Mouse (Mus musculus): ENCODE measurements around the gene Abi3.

Gene Abi3

DNA sequence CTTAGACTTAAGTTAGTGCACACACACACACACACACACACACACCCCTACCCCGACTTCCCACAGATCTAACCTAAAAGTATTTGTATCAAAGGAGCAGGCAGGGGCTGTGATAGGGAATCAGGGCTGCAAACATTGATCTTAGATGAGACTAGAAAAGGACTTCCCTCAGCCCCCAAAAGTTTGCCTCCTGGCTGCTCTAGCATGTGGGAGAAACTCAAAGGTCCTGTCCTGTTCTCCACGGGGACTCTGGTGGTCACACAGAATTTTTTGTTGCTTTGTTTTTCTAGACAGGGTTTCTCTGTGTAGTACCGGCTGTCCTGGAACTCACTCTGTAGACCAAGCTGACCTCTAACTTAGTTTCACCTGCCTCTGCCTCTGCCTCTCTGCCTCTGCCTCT lies 16.7 kb downstream of the Abi3 start:
- no peak for DNase-seq (ENCODE audit: low spot score)

DNA sequence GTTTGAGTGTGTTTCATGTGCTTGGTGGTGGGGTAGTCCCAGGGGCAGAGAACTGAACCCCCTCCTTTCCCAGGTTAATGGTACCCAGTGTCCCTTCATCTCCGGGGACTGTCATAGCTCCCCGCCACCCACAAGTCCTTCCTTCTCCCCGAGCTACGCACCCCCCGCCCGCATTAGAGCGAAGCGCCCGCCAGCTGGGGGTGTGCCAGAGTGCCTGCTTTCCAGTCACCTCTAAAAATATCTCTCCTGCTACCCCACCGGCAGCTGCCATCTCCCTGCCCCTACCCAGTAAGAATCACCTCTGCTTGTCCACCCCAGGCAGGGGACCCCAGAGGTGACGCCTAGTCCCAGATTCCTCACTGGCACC lies 17.4 kb downstream of the Abi3 start:
- DNase-seq (ENCODE audit: low spot score), result no peak

DNA sequence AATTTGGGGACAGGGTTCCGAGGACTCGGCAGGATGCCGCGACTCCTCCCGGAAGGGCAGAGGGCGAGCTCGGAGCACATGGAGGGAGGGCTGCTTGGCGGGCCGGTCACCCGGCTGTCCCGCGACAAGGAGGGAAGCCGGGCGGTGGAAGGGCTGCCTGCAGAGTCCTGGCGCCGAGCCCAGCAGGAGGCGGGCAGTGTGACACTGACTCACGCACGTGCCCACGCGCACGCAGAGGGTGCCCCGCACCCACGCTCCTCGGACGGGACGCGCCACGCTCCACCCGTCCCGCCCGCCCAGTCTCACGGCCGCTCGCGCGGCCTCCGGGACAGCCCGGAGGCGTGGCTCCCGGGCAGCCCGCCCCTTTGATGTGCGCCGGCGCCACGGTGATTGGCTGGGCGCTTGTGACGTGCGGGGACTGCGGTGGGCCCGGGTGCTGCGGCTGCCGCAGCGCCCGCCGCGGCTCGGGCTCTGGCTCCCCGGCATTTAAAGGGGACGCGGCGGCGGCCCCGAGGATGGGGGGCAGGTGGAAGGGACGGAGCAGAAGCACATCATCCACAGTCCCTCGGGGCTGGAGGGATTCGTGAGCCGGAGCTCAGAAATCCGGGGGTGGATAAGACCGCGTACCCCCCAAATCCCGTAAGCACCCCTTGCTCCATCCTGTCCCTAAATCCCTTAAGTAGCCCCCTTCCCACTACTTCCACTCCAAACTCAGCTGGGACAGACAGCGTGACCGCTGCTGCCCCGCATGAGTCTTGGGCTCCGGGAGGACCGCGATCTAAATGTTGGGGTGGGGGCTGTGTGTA lies 18.0 kb downstream of the Abi3 start, which contains the start of gene Phospho1:
Phospho1 (plus strand) TSS at position 429 of the 806 bp plus-strand sequence.
- peak; percentile 91 for DNase-seq (ENCODE audit: low spot score)

DNA sequence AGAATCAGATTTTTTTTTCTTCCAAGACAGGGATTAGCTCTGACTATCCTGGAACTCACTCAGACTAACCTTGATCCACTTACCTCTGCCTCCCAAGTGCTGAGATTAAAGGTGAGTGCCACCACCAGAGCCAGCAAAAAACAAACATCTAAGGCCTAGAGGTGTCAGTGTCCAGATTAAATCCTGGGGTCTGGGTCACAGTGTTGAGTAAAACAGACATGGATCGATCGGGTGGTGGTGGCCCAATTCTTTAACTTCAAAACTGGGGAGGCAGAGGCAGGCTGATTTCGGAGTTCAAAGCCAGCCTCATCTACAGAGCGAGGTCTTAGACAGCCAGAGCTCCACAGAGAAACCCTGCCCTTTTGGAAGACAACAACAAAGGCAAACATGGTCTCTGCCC lies 19.8 kb downstream of the Abi3 start:
- DNase-seq (ENCODE audit: low spot score), result no peak

DNA sequence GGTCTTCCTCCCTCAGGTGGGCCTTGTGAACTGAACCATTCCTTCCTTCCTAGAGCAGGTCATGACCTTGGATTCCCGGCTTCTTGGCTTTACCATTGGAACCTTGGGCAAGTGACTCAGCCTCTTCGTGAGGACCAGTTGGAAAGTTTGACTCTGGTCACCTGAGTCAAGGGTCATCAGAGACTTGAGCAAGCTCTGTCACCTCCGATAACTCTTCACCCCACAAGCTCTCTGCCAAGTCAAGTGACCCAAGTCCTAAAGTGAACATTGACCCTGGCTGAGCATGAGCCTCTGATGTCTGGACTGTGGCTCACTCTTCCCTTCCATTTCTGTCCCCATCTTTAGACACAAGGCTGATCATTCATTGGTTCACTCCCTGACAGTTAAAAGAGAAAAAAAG lies 20.8 kb downstream of the Abi3 start:
- no peak for DNase-seq (ENCODE audit: low spot score)

DNA sequence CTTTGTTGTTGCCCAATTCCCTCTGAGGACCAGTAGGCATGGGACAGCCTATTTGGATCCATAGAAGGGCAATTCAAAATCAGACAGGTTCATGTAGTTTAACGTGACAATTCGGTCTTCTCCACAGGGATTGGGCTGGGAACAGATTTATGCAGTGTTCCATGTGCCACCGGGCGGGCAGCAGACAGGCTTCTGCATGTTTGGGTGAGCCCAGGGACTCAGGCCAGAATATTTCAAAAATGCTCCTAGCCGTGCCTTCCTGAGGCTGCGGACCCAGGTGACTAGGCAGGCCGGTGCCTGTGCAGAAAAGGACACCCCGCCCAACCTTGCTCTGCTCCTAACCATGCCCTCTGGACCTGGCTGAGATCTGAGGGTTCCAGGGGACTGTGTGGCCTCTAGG lies 23.1 kb downstream of the Abi3 start:
- DNase-seq (ENCODE audit: low spot score), result no peak

DNA sequence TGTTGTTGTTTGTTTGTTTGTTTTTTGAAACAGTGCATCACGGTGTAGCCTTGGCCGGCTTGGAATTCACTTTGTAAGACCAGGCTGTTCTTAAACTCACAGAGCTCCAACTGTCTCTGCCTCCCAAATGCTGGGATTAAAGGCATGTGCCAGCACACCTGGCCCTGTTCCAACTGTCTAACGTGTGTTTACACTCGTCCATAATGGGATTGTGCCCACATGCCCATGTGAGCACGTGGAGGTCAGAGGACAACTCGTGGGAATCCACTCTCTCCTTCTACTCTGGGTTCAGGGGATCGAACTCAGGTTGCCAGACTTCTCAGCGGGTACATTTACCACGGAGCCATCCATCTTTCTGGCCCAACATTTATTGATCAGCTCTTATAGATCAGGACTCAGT lies 26.9 kb downstream of the Abi3 start:
- DNase-seq (ENCODE audit: low spot score), result no peak

DNA sequence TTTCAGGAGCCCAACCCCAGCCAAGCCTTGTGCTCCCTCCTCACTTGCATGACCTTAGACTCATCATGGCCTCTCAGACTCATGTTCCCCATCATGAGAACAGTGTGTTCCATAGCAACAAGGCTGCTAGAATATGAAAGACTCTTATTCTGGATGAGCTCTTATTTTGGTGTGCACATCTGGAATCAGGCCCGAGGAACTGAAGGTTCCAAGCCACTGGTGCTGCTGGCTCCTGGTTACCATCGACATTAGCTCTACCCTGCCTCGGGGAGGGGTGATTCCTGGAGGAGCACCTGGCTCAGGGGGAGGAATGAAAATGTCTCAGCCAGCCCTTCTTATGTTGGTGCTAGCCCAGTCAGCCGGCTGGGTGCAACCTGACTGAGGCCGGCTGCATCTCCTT lies 27.4 kb downstream of the Abi3 start:
- no peak for DNase-seq (ENCODE audit: low spot score)

DNA sequence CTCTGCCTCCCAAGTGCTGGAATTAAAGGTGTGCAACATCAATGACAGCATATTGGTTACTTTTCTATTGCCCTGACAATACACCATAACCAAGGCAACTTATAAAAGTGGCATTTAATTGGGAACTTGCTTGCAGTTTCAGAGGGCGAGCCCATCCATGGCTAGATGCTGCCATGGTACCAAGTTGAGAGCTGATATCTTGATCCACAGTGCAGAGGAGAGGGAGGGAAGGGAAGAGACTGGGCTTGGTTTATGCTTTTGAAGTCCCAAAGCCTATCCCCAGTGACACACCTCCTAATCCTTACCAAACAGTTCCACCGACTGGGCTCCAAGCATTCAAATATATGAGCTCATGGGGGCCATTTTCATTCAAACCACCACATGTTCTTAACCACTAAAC lies 28.2 kb downstream of the Abi3 start:
- DNase-seq (ENCODE audit: low spot score), result no peak

DNA sequence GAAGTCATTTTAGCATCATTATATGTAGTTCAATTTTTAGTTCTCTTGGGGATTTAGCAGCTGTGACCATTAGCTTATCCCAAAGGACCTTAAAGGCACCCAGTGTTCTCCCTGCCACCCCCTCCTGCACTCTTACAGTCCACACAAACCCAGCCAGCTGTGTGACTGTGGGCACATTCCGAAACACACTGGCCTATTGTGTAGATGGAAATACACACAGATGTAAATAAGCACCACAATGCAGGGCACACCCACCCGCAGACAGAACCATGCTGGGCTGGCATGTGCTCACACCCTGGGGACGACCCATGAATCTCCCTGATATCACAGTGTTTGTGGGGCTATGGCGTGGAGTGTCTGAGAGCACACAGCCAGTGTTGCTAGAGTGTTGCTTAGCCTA lies 30.1 kb downstream of the Abi3 start:
- no peak for DNase-seq (ENCODE audit: low spot score)

DNA sequence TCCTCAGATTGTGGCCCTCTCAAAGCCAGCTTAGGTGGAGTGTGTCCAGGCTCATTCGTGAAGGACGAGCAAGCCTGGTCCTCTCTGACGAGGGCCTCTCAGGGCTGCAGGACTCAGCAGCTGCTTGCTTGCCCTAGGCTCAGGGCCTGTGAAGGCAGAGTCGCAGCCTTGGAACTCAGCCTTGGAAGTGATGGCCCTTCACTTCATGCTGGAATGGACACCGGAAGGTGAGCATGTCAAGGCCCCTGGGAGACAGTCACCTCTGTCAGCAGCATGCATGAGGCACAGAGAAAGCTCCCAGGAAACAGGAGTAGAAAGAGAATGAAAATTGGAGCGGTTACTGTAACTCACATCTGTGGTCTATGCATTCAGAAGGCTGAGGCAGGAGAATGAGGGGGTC lies 30.5 kb downstream of the Abi3 start:
- DNase-seq (ENCODE audit: low spot score), result no peak

DNA sequence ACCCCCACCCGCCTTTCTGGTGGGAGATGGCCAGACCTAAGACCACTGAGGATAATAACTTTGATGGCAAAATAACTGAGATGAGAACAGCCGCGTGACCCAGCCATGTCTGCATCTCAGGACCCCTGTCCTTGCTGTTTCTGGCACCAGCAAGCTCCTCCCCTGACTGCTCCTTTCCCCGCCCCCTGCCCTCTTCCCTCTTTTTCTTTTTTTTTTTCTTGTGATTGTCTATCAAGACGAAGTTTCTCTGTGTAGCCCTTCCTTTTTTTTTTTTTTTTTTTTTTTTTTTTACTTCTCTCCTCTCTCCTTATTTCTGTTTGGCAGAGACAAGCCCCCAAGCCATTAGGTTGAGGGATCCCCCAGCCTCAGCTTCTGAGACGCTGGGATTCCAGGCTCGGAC lies 31.4 kb downstream of the Abi3 start:
- DNase-seq (ENCODE audit: low spot score), result no peak

DNA sequence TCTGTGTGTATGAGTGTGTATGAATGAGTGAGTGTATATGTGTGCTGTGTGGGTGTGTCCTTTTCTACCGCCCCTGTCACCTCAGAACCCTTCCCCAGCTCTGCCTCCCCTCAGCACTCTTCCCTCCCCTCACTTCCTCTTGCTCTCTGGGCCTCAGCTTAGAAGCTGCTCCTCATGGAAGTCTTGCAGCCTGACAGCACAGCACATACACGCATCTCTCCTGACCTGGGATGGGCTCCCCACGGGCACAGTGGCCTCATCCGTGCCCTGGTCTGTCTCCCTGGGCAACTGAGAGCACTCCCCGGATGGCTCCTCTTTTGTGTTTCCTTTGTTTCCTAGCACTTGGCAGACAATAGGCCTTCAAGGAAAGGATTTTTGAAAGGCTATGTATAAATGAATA lies 32.7 kb downstream of the Abi3 start:
- DNase-seq (ENCODE audit: low spot score), result peak; percentile 24

DNA sequence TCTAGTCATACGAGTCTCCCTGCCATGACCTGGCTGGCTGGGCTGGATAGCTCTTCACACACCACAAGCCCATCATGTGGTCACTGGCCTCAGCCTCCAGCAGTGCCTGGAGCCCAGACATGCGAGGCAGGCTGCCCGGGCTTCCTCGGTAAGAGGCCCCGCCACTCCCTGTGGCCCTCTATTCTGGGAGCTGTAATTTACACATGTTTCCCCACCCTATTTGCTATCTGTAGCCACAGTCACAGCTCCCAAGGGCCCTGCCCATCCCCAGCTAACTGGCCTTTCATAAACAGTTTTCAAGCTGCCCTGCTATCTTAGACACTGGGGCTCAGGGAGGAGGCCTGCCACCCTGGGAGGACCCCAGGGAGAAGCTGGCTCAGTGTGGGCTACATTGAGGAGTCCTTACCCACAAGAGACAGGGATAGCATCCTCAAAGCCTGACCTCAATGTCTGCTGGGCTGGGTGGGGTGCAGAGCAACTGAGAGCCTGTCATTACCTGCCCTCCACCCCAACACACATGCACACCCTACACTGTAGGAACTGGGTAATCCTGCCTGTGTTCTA lies 33.7 kb downstream of the Abi3 start:
- DNase-seq (ENCODE audit: low spot score), result no peak

DNA sequence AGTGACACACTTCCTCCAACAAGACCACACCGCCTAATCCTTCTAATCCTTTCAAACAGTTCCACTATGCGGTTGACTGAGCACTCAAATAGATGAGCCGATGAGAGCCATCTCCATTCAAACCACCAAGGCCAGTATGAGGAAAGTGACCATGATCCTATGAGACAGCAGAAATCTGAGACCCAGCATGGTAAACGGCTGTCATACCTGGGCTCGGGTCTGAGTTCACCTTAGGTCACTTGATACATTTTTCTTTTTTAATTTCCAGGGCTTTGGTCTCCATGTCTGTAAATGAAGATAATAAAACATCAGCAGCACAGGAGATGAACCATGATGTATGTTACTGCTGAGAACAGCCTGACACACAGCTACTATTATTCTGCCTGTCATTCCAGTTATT lies 34.4 kb downstream of the Abi3 start:
- no peak for DNase-seq (ENCODE audit: low spot score)

DNA sequence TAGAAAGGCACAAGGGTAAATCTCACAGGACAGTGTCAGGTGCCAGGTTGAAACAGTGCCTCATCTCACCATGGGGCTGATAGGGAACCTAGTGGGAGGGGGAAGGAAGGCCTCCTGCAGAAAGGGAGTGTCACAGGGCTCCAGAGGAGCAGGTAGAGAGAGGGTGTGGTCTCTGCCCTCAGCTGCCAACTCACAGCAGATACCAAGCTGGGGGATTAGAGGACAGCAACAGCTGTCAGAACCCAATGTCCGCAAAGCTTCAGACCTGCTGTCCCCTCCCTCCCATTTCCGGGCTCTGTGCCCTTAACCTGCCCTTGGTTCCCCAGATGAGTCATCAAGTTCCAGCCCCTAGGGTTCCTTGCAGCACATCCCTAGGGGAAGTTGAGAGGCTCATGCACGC lies 36.7 kb downstream of the Abi3 start:
- no peak for DNase-seq (ENCODE audit: low spot score)

DNA sequence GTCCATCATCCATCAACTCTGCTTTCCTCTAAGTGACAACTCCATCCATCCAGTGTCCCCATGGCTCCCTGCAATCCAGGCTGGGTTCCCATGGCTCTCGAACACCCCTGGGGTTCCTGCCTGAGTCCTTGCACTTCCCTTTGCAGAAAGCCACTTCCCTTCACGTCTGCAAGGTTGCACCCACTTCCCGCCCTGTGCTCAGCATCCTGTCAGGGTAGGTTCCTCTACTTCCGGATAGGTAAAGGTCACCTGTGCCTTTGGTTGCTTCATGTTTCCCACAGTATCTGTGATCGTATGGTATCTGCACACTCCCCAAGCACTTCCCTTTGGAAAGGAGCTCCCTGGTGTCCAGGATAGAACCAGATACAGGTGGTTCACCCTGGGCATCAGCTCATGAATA lies 37.3 kb downstream of the Abi3 start:
- no peak for DNase-seq (ENCODE audit: low spot score)

DNA sequence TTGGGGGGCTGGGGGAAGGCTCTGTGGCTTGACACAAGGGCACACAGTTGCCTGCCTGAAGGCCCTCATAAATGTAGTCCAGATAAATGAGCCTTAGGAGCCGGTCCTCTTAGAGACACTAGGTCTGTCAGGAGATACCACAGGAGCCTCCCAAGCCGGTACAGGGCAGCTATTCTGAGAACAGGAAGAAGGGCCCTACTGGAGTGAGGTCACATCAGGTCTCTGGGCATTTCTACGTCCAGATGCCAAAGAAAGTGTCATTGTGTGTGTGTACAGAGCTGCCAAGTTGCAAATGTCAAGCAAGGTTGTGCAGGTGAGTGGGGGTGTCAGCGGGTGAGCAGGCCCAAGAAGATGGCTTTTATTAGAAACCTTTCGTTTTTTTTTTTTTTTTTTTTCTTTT lies 46.7 kb downstream of the Abi3 start:
- DNase-seq (ENCODE audit: low spot score), result no peak

DNA sequence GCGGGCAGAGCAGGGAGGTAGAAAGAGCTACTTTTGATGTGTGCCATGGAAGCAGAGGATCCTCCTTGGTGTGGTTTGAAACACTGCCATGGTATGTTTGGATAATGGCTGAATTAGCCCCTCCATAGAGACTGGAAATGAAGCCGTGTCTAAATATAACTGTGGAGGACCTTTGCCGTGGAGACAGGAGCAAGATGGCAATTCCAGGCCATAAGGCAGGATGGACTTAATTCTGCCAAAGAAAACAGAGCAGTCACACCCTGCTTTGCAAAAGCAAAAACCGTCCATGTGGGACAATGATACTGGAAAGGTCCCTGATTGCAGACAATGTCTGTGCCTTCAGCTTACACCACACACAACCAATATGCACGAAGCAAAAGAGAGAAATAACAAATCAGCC lies 48.1 kb downstream of the Abi3 start:
- DNase-seq (ENCODE audit: low spot score), result no peak

DNA sequence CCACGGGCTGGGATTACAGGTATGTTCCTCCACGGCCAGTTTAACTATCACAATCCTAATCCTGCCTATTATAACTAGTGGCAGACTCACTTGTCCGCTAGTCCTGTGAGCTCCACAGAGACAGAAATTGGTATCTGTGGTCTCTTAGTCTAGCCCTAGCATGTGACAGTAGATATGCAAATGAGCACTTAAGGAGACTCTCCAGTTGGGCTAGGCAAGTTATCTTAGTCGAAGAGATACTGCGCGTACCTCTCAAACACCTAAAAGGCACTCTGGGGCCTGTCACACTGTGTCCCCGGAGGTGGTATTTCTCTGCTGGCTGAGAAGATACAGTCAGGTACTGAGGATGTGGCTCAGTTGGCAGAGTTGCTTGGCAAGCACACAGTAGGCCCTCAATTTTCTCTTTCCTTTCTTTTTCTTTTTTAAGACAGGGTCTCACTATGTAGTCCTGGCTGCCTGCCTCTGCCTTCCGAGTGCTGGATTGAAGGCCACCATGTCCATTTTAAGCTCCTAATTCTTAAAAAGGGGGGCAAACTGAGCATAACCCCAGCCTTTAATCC lies 49.2 kb downstream of the Abi3 start:
- no peak for DNase-seq (ENCODE audit: low spot score)

DNA sequence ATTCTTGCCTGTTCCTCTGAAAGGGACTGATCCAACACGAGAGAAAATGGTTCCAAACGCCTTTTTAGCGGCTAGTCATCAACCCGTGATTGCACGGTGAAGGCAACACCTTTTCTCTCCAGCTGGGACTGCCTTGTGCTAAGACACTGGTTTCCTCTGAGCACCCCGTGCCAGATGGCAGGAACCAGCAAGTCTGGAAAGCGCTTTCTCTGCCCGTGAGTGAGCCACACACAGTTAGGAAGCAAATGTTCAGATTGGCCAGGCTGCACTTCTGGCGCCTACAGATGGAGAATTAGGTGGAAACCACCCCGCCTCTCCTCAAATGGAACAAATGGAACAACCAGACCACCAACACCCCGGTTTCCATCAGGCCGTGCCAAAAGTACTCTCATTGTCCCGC lies 50.5 kb downstream of the Abi3 start:
- DNase-seq (ENCODE audit: low spot score), result no peak

DNA sequence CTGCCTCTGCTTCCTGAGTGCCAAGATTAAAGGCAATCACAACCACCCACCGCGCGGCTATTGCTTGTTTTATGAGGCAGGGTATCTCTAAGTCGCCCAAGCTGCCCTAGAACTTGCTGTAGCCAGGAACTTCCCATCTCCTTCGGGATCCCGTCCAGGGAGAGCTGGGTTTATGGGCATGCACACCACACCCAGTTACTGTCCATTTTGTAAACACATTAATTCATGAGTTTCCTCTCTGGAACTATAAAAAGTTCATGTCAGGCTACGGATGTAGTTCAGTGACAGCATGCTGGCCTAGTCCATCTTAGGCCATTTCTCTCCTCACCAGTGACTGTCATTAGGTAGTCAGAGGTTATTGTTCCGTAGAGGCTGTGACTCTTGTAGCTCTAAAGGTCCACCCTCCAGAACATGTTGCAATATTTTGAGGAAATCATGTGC lies 52.8 kb downstream of the Abi3 start:
- no peak for DNase-seq (ENCODE audit: low spot score)

DNA sequence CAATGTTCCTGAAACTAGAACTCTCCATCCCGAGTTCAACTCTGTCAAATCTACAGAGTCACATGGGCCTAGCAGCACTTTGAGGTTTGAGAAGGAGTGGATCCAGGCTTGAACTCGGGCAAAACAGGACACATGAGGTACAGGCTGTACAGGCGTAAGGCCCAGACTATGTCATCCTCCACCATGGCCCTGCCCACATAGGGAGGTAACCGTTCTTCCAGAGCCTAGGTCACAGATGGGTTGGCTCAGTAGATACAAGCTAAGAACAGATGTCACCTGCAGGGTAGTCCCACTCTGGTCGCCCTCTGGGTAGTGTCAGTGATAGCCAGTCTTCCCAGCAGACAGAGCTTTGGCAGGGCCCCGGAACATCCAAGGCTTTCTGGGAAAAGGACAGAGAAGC lies 55.8 kb downstream of the Abi3 start:
- DNase-seq (ENCODE audit: low spot score), result no peak

DNA sequence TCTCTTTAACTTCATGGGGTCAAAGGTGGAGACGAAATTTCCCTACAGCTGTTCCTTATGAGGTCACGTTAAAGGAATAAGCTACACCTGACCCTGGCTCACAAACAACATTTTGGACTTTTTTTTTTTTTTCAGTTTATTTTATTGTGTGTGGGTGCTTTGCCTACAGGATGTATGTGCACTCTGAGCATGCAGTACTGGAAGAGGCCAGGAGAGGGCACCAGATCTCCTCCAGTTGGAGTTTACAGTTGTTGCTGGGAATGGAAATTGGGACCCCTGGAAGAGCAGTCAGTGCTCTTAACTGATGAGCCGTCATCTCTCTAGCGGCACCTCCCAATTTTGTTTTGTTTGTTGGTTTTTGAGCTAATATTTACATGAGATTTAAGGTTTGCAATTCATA lies 56.6 kb downstream of the Abi3 start:
- peak; percentile 39 for DNase-seq (ENCODE audit: low spot score)

All from retina, embryonic 14.5 days (tissue).